ENCODE assay signal across 8 mouse cellular contexts in genomic region chr3:105058627-105059513, GRCm38 (mm10). TPM values are rescaled to one million over a fixed set of nuclear protein-coding genes. Genes with fewer than 3 reads are reported as not detected.
A peak's percentile ranks its signal among the peaks of the same experiment; 100 is the strongest.
DNase-seq lines count a peak whose midpoint lies in the region; ATAC-seq and TF ChIP-seq lines count a peak whose summit lies in the region.

No protein-coding gene starts in this region.

- TF ChIP-seq CTCF in Patski (IDR thresholded peaks at IDR 0.05): no peak

- no peaks in the 10 kb centered on the region for H3K4me1 ChIP-seq in hindbrain, embryonic 14.5 days (replicated peaks; ENCODE audit: control insufficient read depth, insufficient read depth, low read length)

- H3K4me2 ChIP-seq in hindbrain, embryonic 14.5 days (replicated peaks): peak overlapping the region; percentile 47

- no peaks in the 10 kb centered on the region for H3K27me3 ChIP-seq in Patski
- no peaks in the 10 kb centered on the region for H3K27me3 ChIP-seq in hindbrain, embryonic 14.5 days (ENCODE audit: control insufficient read depth, insufficient read depth, low read length)

- in situ Hi-C loops in Patski (cut with MboI; ENCODE audit: low pct_unique_long_range_greater_than_20kb): loop anchor here (5.0 to 10.0 kb wide), 2 partner anchors 342 to 534 kb away; no protein-coding TSS in a partner anchor

- peak overlapping the region; percentile 13 for H3K4me3 ChIP-seq in hindbrain, embryonic 14.5 days (replicated peaks; ENCODE audit: low read length)

- 16% methylated on average over 25 of the region's 25 CpGs for WGBS in hindbrain, embryonic 14.5 days

- peak; percentile 31 for ATAC-seq in Patski
- peak; percentile 73 for ATAC-seq in hindbrain, embryonic 14.5 days (ENCODE audit: low FRiP score)

- CTCF ChIA-PET in Patski (lab: Charles Lee): interaction anchor here (0.5 to 5.6 kb wide), 51 partner anchors 8 to 372 kb away, joined by 3 to 192 read pairs (median 5); partner anchors contain the start of genes Capza1, Rhoc and St7l

- 0 out of 2 replicates have a peak overlapping the region, but pooled peaks have one; percentile 6 for H3K9ac ChIP-seq in hindbrain, embryonic 14.5 days

- H3K9me3 ChIP-seq in hindbrain, embryonic 14.5 days (ENCODE audit: control insufficient read depth, low read length): no peaks in the 10 kb centered on the region

- peak; percentile 82 for DNase-seq in Patski (ENCODE audit: low read depth, low spot score)
- DNase-seq in cerebellum, postnatal 10 days: peak; percentile 92 to 95
- DNase-seq in frontal cortex, postnatal 25 days (ENCODE audit: low spot score in 2 of 2): peak; percentile 74 to 88
- DNase-seq in hindbrain, embryonic 14.5 days (ENCODE audit: low spot score): peak; percentile 94
- DNase-seq in layer of hippocampus, postnatal 36 days: peak; percentile 81 to 87
- peak; percentile 94 for DNase-seq in lung, postnatal 36 days
- DNase-seq in retina, embryonic 14.5 days (ENCODE audit: low spot score): peak; percentile 94
- peak; percentile 77 for DNase-seq in thymus, postnatal 4 days

- no peak overlapping the region for H3K27ac ChIP-seq in hindbrain, embryonic 14.5 days

- no peaks in the 10 kb centered on the region for H3K36me3 ChIP-seq in hindbrain, embryonic 14.5 days (replicated peaks; ENCODE audit: control insufficient read depth, insufficient read depth)

- POLR2A ChIA-PET in Patski (lab: Charles Lee): interaction anchor here (0.7 to 2.6 kb wide), 8 partner anchors 13 to 270 kb away, joined by 3 to 19 read pairs (median 4); partner anchors contain the start of genes Capza1 and Rhoc

RNA-seq across cellular contexts. Expression of gene Cttnbp2nl, which starts 5.9 kb away (rescaled TPM):
- polyA plus RNA-seq in Patski (2021): 46.4 TPM
- 47.1 and 55.4 TPM in 2 replicates for polyA plus RNA-seq in hindbrain, embryonic 14.5 days (2014; fragmentation: Nextera tagmentation; extraction: Ambion mirVana)
- 10 to 100 TPM; 27.1 to 27.5 TPM for total RNA-seq in layer of hippocampus, postnatal 36 days (2021)

RNA-seq across cellular contexts. Expression of gene 4930564D02Rik, which starts 7.8 kb away (rescaled TPM):
- polyA plus RNA-seq in Patski (2021): not detected
- polyA plus RNA-seq in hindbrain, embryonic 14.5 days (2014; fragmentation: Nextera tagmentation; extraction: Ambion mirVana): not detected in 2 replicates
- not detected for total RNA-seq in layer of hippocampus, postnatal 36 days (2021)
